Mouse (Mus musculus) left cerebral cortex, postnatal 10 days (tissue): ENCODE data around the gene Zfp867. TPM values are rescaled to one million over a fixed set of nuclear protein-coding genes. Genes with fewer than 3 reads are reported as not detected.

Experiments used
- DNase-seq, 2 experiments: peaks; one replicate each; pipeline ENCODE4 v3.0.0; 2021 to 2022; ENCODE audit warnings: low spot score in 2 of 2, mixed read lengths in 1 of 2; ENCODE audit errors: extremely low spot score in 1 of 2
- intact Hi-C: fragments of 180-260 bp; cut with DNase I; formaldehyde crosslinking; loops from one replicate; pipeline ENCODE4 v1.15.1; 2025
- total RNA-seq, 2 experiments: library from RNA; stranded (reverse); gene quantifications; 2 replicates each; pipeline ENCODE4 v1.2.3; 2021

Zfp867 gene
- total RNA-seq = 1 to 10 TPM; 4.2 to 4.7 TPM

- DNase-seq = peak; percentile 91 to 94
- intact Hi-C loops = no loop called here
These were observed at the start of gene Zfp867 for GRCm38 (mm10) chr11:59472326-59472677. Zfp867 (minus strand) TSS chr11:59472474.

- no peak for DNase-seq
- intact Hi-C loops = loop anchor here (10.0 kb wide), 2 partner anchors 225 to 255 kb away; no protein-coding TSS in a partner anchor
These were observed 47.6 kb upstream of the Zfp867 start for GRCm38 (mm10) chr11:59519741-59520495.

- peak in 1 of 2 experiments; percentile 45 for DNase-seq
- intact Hi-C loops = no loop called here
These were observed 46.0 kb upstream of the Zfp867 start for GRCm38 (mm10) chr11:59518226-59518625.

GRCm38 (mm10) chr11:59517441-59517840 is 45.2 kb upstream of the Zfp867 start:
- intact Hi-C loops = no loop called here
- no peak for DNase-seq

- no peak for DNase-seq
- intact Hi-C loops = no loop called here
These were observed 42.5 kb upstream of the Zfp867 start for GRCm38 (mm10) chr11:59514789-59515188.

- DNase-seq = no peak
- intact Hi-C loops = no loop called here
These were observed 42.1 kb upstream of the Zfp867 start for GRCm38 (mm10) chr11:59514381-59514780.

- intact Hi-C loops = no loop called here
- DNase-seq = no peak
These were observed 41.3 kb upstream of the Zfp867 start for GRCm38 (mm10) chr11:59513556-59513955.

GRCm38 (mm10) chr11:59512733-59513132 is 40.5 kb upstream of the Zfp867 start:
- no peak for DNase-seq
- intact Hi-C loops = no loop called here

- intact Hi-C loops = no loop called here
- no peak for DNase-seq
These were observed 39.3 kb upstream of the Zfp867 start for GRCm38 (mm10) chr11:59511558-59511957.

- intact Hi-C loops = no loop called here
- DNase-seq = no peak
These were observed 34.4 kb upstream of the Zfp867 start for GRCm38 (mm10) chr11:59506713-59507074.

GRCm38 (mm10) chr11:59505839-59506712 is 33.8 kb upstream of the Zfp867 start:
- intact Hi-C loops = no loop called here
- DNase-seq = peak; percentile 72 to 94

- DNase-seq = peak in 1 of 2 experiments; percentile 77
- intact Hi-C loops = no loop called here
These were observed 33.1 kb upstream of the Zfp867 start for GRCm38 (mm10) chr11:59505351-59505838.

- intact Hi-C loops = no loop called here
These were observed 29.9 kb upstream of the Zfp867 start for GRCm38 (mm10) chr11:59501978-59502700.

GRCm38 (mm10) chr11:59497747-59498146 is 25.5 kb upstream of the Zfp867 start:
- no peak for DNase-seq
- intact Hi-C loops = no loop called here

More at GRCm38 (mm10) chr11:59501978-59502700, 29.9 kb upstream of the Zfp867 start:
- no peak for DNase-seq

- intact Hi-C loops = no loop called here
These were observed 24.5 kb upstream of the Zfp867 start for GRCm38 (mm10) chr11:59496672-59497310.

GRCm38 (mm10) chr11:59486222-59486621 is 13.9 kb upstream of the Zfp867 start:
- no peak for DNase-seq
- intact Hi-C loops = loop anchor here (10.0 kb wide), 1 partner anchor 261 kb away; the partner anchor contains the start of gene Arf1

More at GRCm38 (mm10) chr11:59496672-59497310, 24.5 kb upstream of the Zfp867 start:
- no peak for DNase-seq

- no peak for DNase-seq
- intact Hi-C loops = loop anchor here (10.0 kb wide), 1 partner anchor 261 kb away; the partner anchor contains the start of gene Arf1
These were observed 13.4 kb upstream of the Zfp867 start for GRCm38 (mm10) chr11:59485641-59486040.

GRCm38 (mm10) chr11:59483212-59483611 is 10.9 kb upstream of the Zfp867 start:
- no peak for DNase-seq
- intact Hi-C loops = loop anchor here (2.0 to 10.0 kb wide), 2 partner anchors 176 to 258 kb away; partner anchors contain the start of genes Arf1 and Wnt9a
